Mouse (Mus musculus): Measurements from ENCODE around the gene Scn5a. TPM values are rescaled to one million over a fixed set of nuclear protein-coding genes. Genes with fewer than 3 reads are reported as not detected.

The Scn5a gene
- total RNA-seq, 1 experiment = 0.76 TPM

DNA sequence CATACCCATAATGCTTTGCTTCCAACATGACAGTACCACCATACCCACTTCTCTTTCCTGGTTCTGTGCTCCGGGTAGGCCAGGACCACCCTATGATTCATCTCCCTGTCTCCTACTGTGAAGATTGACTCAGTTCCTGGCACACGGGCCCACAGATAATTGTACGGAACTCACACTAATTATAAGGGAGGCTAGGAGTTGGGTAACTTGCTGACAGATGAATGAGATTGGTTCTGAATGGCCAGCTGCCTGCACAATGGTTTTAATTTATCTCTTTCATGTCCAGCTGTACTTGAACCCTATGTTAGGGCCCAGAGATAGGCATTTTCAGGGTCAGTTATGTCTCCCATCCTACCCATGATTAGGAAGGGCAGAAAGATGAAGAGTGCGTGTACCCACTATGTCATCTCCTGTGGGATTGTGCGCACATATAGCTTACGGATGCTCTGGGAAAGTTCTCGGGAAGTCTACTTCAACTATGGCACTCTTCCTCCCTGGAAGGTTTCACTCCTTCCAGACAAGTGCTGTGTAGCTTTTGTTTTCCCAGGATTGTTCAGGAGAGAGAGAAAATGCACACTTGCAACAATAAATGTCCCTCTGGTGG is 31.8 kb upstream of the Scn5a start:
- no peak for TF ChIP-seq CHD2 (IDR thresholded peaks at IDR 0.05; ENCODE audit: low read depth, low read length)
- TF ChIP-seq ZC3H11A (IDR thresholded peaks at IDR 0.05; ENCODE audit: borderline replicate concordance, low read depth, low read length) = no peak
- TF ChIP-seq HCFC1 (IDR thresholded peaks at IDR 0.05; ENCODE audit: borderline replicate concordance, insufficient read depth, low read length) = no peak
- TF ChIP-seq MAFK (IDR thresholded peaks at IDR 0.05; ENCODE audit: insufficient read depth, low read depth, low read length) = no peak
- no peak for TF ChIP-seq ZNF384 (IDR thresholded peaks at IDR 0.05; ENCODE audit: low read depth, low read length)
- in situ Hi-C loops (cut with MboI; ENCODE audit: low sequenced_read_pairs in 2 of 2, unreplicated experiment in 2 of 2) = no loop called here
- Histone ChIP-seq H3K27ac (ENCODE audit: insufficient read depth, low read depth, low read length, poor library complexity, severe bottlenecking) (no peak overlapping the region), H3K9ac (ENCODE audit: insufficient read depth, low read depth, low read length, poor library complexity, severe bottlenecking) (no peak overlapping the region), H3K9me3 (ENCODE audit: control insufficient read depth, insufficient read depth, low read depth, low read length) (no peaks in the 10 kb centered on the region), H3K4me1 (ENCODE audit: control insufficient read depth in 2 of 2, insufficient read depth in 2 of 2, low read length in 2 of 2, poor library complexity in 1 of 2) (no peaks in the 10 kb centered on the region), H3K36me3 (ENCODE audit: control insufficient read depth, insufficient read depth, low read length, poor library complexity, severe bottlenecking) (no peaks in the 10 kb centered on the region), H3K4me3 (ENCODE audit: insufficient read depth in 1 of 2, low read depth in 1 of 2, low read length in 2 of 2, poor library complexity in 1 of 2, severe bottlenecking in 1 of 2) (no peak overlapping the region)
- DNase-seq (ENCODE audit: low read depth, low spot score) = no peak

DNA sequence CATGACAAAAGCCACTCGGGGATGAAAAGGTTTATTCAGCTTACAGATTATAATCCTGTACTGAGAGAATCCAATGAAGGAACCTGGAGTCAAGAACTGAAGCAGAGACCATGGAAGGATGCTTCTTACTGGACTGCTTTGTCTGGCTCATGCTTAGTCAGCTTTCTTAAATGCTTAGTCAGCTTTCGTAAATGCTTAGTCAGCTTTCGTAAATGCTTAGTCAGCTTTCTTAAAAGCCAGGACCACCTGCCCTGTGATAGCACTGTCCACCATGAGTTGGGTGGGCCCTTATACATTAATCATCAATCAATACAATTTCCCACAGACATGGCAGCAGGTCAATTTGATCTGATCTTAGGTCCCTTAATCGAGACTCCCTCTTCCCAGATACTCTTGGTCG is 28.1 kb upstream of the Scn5a start:
- no peaks in the 10 kb centered on the region for H3K36me3 ChIP-seq (ENCODE audit: control insufficient read depth, insufficient read depth, low read length, poor library complexity, severe bottlenecking)
- DNase-seq (ENCODE audit: low read depth, low spot score) = no peak
- in situ Hi-C loops (cut with MboI; ENCODE audit: low sequenced_read_pairs in 2 of 2, unreplicated experiment in 2 of 2) = no loop called here
- H3K9ac ChIP-seq (ENCODE audit: insufficient read depth, low read depth, low read length, poor library complexity, severe bottlenecking) = no peak overlapping the region
- peak; percentile 98 for TF ChIP-seq MAFK (IDR thresholded peaks at IDR 0.05; ENCODE audit: insufficient read depth, low read depth, low read length)
- no peak for TF ChIP-seq ZC3H11A (IDR thresholded peaks at IDR 0.05; ENCODE audit: borderline replicate concordance, low read depth, low read length)
- H3K27ac ChIP-seq (ENCODE audit: insufficient read depth, low read depth, low read length, poor library complexity, severe bottlenecking) = no peak overlapping the region
- no peak overlapping the region for H3K4me3 ChIP-seq (ENCODE audit: insufficient read depth in 1 of 2, low read depth in 1 of 2, low read length in 2 of 2, poor library complexity in 1 of 2, severe bottlenecking in 1 of 2)
- H3K4me1 ChIP-seq (ENCODE audit: control insufficient read depth in 2 of 2, insufficient read depth in 2 of 2, low read length in 2 of 2, poor library complexity in 1 of 2) = no peaks in the 10 kb centered on the region
- no peaks in the 10 kb centered on the region for H3K9me3 ChIP-seq (ENCODE audit: control insufficient read depth, insufficient read depth, low read depth, low read length)

DNA sequence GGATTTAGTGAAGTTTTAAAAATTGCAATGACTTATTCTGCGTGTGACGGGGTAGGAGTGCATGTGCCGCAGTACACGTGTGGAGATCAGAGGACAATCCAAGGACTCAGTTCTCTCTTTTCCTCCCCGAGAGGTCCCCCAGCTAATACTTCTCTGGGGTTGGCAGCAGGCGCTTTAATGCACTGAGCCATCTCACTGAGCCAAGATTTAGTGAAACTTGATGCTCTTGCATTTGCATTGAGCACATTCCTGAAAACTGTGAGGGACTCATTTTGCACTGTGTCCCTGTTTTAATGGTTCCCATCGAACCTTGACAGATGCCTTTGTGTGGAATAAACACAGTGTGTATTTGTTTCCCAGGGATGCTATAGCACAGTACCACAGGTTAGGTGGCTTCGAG is 25.8 kb upstream of the Scn5a start:
- in situ Hi-C loops (cut with MboI; ENCODE audit: low sequenced_read_pairs in 2 of 2, unreplicated experiment in 2 of 2) = no loop called here
- H3K36me3 ChIP-seq (ENCODE audit: control insufficient read depth, insufficient read depth, low read length, poor library complexity, severe bottlenecking) = no peaks in the 10 kb centered on the region
- no peak overlapping the region for H3K27ac ChIP-seq (ENCODE audit: insufficient read depth, low read depth, low read length, poor library complexity, severe bottlenecking)
- no peaks in the 10 kb centered on the region for H3K9me3 ChIP-seq (ENCODE audit: control insufficient read depth, insufficient read depth, low read depth, low read length)
- no peak overlapping the region for H3K9ac ChIP-seq (ENCODE audit: insufficient read depth, low read depth, low read length, poor library complexity, severe bottlenecking)
- no peak for TF ChIP-seq HCFC1 (IDR thresholded peaks at IDR 0.05; ENCODE audit: borderline replicate concordance, insufficient read depth, low read length)
- no peak for TF ChIP-seq ZNF384 (IDR thresholded peaks at IDR 0.05; ENCODE audit: low read depth, low read length)
- no peak for TF ChIP-seq MAFK (IDR thresholded peaks at IDR 0.05; ENCODE audit: insufficient read depth, low read depth, low read length)
- TF ChIP-seq ZC3H11A (IDR thresholded peaks at IDR 0.05; ENCODE audit: borderline replicate concordance, low read depth, low read length) = no peak
- no peak for TF ChIP-seq CHD2 (IDR thresholded peaks at IDR 0.05; ENCODE audit: low read depth, low read length)
- no peaks in the 10 kb centered on the region for H3K4me1 ChIP-seq (ENCODE audit: control insufficient read depth in 2 of 2, insufficient read depth in 2 of 2, low read length in 2 of 2, poor library complexity in 1 of 2)
- no peak overlapping the region for H3K4me3 ChIP-seq (ENCODE audit: insufficient read depth in 1 of 2, low read depth in 1 of 2, low read length in 2 of 2, poor library complexity in 1 of 2, severe bottlenecking in 1 of 2)
- DNase-seq (ENCODE audit: low read depth, low spot score) = no peak

DNA sequence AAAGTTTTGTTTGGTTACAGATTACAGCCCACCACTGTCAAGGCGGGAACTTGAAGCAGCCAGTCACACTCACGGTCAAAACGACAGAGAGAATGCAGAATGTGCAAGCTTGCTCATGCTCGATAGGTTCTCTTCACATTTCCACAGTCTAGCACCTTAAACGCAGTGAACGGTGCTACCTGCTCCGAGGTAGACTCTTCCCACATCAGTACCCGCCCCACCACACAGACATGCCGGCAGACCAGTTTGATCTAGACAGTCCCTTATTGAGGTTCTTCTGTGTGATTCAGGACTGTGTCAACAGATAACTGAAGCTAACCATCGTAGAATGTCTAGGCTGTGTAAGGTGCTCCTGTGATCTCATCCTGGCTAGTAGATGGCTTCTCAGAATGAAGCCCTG is 19.7 kb upstream of the Scn5a start:
- no peak overlapping the region for H3K4me3 ChIP-seq (ENCODE audit: insufficient read depth in 1 of 2, low read depth in 1 of 2, low read length in 2 of 2, poor library complexity in 1 of 2, severe bottlenecking in 1 of 2)
- no peak overlapping the region for H3K9ac ChIP-seq (ENCODE audit: insufficient read depth, low read depth, low read length, poor library complexity, severe bottlenecking)
- no peaks in the 10 kb centered on the region for H3K36me3 ChIP-seq (ENCODE audit: control insufficient read depth, insufficient read depth, low read length, poor library complexity, severe bottlenecking)
- in situ Hi-C loops (cut with MboI; ENCODE audit: low sequenced_read_pairs in 2 of 2, unreplicated experiment in 2 of 2) = no loop called here
- DNase-seq (ENCODE audit: low read depth, low spot score) = no peak
- H3K4me1 ChIP-seq (ENCODE audit: control insufficient read depth in 2 of 2, insufficient read depth in 2 of 2, low read length in 2 of 2, poor library complexity in 1 of 2) = 0 out of 4 replicates have a peak, but pooled peaks cover 0 to 2% of the 10 kb centered on the region in 2 experiments
- TF ChIP-seq CHD2 (IDR thresholded peaks at IDR 0.05; ENCODE audit: low read depth, low read length) (no peak), ZC3H11A (IDR thresholded peaks at IDR 0.05; ENCODE audit: borderline replicate concordance, low read depth, low read length) (no peak), MAFK (IDR thresholded peaks at IDR 0.05; ENCODE audit: insufficient read depth, low read depth, low read length) (no peak), ZNF384 (IDR thresholded peaks at IDR 0.05; ENCODE audit: low read depth, low read length) (no peak), HCFC1 (IDR thresholded peaks at IDR 0.05; ENCODE audit: borderline replicate concordance, insufficient read depth, low read length) (no peak)
- H3K27ac ChIP-seq (ENCODE audit: insufficient read depth, low read depth, low read length, poor library complexity, severe bottlenecking) = no peak overlapping the region
- no peaks in the 10 kb centered on the region for H3K9me3 ChIP-seq (ENCODE audit: control insufficient read depth, insufficient read depth, low read depth, low read length)

DNA sequence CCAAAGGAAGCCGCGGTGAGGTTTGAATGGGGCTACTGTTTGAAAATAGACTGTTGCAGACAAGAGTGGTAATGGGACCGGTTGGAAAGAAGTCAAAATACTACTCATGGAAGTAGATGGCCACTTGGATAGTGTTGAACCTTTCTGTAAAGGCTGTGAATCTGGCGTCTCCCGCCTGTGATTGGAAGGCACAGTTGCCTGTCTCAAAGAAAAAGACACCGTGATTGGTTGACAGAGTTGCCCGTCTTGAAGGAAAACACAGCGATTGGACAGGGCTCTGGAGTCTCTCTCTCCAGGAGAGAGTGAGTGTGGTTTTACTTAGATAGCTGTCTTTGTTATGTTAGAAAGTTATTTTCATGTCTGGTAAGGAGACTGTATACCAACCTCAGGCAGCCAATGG is 18.5 kb upstream of the Scn5a start:
- in situ Hi-C loops (cut with MboI; ENCODE audit: low sequenced_read_pairs in 2 of 2, unreplicated experiment in 2 of 2) = no loop called here
- H3K36me3 ChIP-seq (ENCODE audit: control insufficient read depth, insufficient read depth, low read length, poor library complexity, severe bottlenecking) = no peaks in the 10 kb centered on the region
- 0 out of 4 replicates have a peak, but pooled peaks cover 0 to 2% of the 10 kb centered on the region in 2 experiments for H3K4me1 ChIP-seq (ENCODE audit: control insufficient read depth in 2 of 2, insufficient read depth in 2 of 2, low read length in 2 of 2, poor library complexity in 1 of 2)
- peak; percentile 95 for TF ChIP-seq CHD2 (IDR thresholded peaks at IDR 0.05; ENCODE audit: low read depth, low read length)
- no peak for TF ChIP-seq MAFK (IDR thresholded peaks at IDR 0.05; ENCODE audit: insufficient read depth, low read depth, low read length)
- no peak overlapping the region for H3K4me3 ChIP-seq (ENCODE audit: insufficient read depth in 1 of 2, low read depth in 1 of 2, low read length in 2 of 2, poor library complexity in 1 of 2, severe bottlenecking in 1 of 2)
- peak; percentile 61 for DNase-seq (ENCODE audit: low read depth, low spot score)
- no peak overlapping the region for H3K9ac ChIP-seq (ENCODE audit: insufficient read depth, low read depth, low read length, poor library complexity, severe bottlenecking)
- H3K27ac ChIP-seq (ENCODE audit: insufficient read depth, low read depth, low read length, poor library complexity, severe bottlenecking) = no peak overlapping the region
- no peaks in the 10 kb centered on the region for H3K9me3 ChIP-seq (ENCODE audit: control insufficient read depth, insufficient read depth, low read depth, low read length)
